Mouse (Mus musculus): ENCODE measurements around the gene Itsn1.

DNA sequence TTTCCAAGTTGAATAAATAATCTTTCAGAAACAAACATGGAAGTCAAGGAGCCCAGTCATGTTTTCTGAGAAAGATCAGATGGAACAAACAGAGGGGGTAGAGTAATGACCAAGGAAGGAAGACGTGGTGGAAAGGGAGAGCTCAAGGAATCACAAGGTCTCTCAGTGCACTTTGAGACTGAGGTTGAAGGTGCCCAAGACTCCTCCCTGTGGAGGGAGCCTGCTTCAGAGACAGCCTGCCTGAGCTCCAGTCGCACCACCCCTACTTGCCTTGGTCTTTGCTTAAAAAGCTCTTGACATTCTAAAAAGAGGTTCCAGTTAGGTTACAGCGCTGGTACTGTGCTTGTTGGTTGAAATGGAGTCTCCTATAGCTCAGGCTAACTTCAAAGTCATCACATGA, 121.1 kb downstream of the Itsn1 start:
- TF ChIP-seq CTCF (conservative IDR thresholded peaks at IDR 0.05; ENCODE audit: low read length): no peak
- TF ChIP-seq NANOG (IDR thresholded peaks at IDR 0.05; ENCODE audit: borderline replicate concordance, low read length): no peak
- TF ChIP-seq POU5F1 (IDR thresholded peaks at IDR 0.05; ENCODE audit: borderline replicate concordance, low read length): no peak

Data from E14TG2a.4 (cell line).